ENCODE assay signal across 31 mouse cellular contexts in genomic region chr2:48564170-48564569, GRCm38 (mm10).
A peak's percentile ranks its signal among the peaks of the same experiment; 100 is the strongest.
DNase-seq lines count a peak whose midpoint lies in the region; ATAC-seq lines count a peak whose summit lies in the region.
"Had no signal": no experiment of that assay in that cellular context is flagged by ENCODE, and none has a peak within 500 bp of the region (broad histone marks: within the 10 kb centered on the region; RNA-seq: fewer than 3 reads in every experiment).

No protein-coding gene starts in this region.

- WGBS in forebrain, embryonic 15.5 days, result 77% methylated on average over 4 of the region's 4 CpGs
- WGBS in forebrain, embryonic 12.5 days, result 85% methylated on average over 4 of the region's 4 CpGs
- WGBS in stomach, embryonic 15.5 days, result 61% methylated on average over 4 of the region's 4 CpGs

- H3K4me1 ChIP-seq in forebrain, embryonic 15.5 days, result 0 out of 2 replicates have a peak, but pooled peaks cover 7% of the 10 kb centered on the region
- H3K4me1 ChIP-seq in forebrain, embryonic 12.5 days, result peaks cover 4% of the 10 kb centered on the region; the same call in 1 of the 2 replicates
- 0 out of 2 replicates have a peak, but pooled peaks cover 2% of the 10 kb centered on the region for H3K4me1 ChIP-seq in stomach, embryonic 15.5 days
- H3K4me1 ChIP-seq: hindbrain, embryonic 10.5 days; hindbrain, embryonic 15.5 days; limb, embryonic 10.5 days; liver, embryonic 13.5 days; neural tube, embryonic 12.5 days had no signal

- intact Hi-C loops in left cerebral cortex, postnatal 10 days (cut with DNase I), result no loop called here

- no peak overlapping the region for H3K4me2 ChIP-seq in forebrain, embryonic 15.5 days (replicated peaks)
- no peak overlapping the region for H3K4me2 ChIP-seq in forebrain, embryonic 12.5 days
- no peak overlapping the region for H3K4me2 ChIP-seq in stomach, embryonic 15.5 days
- H3K4me2 ChIP-seq: hindbrain, embryonic 15.5 days; limb, embryonic 15.5 days; liver, embryonic 13.5 days; midbrain, embryonic 11.5 days; neural tube, embryonic 12.5 days had no signal

- H3K9ac ChIP-seq in forebrain, embryonic 15.5 days (replicated peaks), result no peak overlapping the region
- H3K9ac ChIP-seq in forebrain, embryonic 12.5 days, result no peak overlapping the region
- H3K9ac ChIP-seq in stomach, embryonic 15.5 days, result no peak overlapping the region
- H3K9ac ChIP-seq: hindbrain, embryonic 15.5 days; limb, embryonic 15.5 days; liver, embryonic 13.5 days; neural tube, embryonic 12.5 days had no signal

- peak; percentile 27 to 36 for DNase-seq in left cerebral cortex, postnatal 10 days (ENCODE audit: extremely low spot score in 1 of 2, low spot score in 2 of 2)
- no peak for DNase-seq in left cerebral cortex, adult 8-10 months (ENCODE audit: low spot score in 2 of 2)
- peak; percentile 34 for DNase-seq in right cerebral cortex, postnatal 14 days
- no peak for DNase-seq in right cerebral cortex, adult 18-20 months
- no peak for DNase-seq in MN1 (ENCODE audit: low spot score)
- DNase-seq: adrenal gland, postnatal 14 days; cerebellum, adult 18-20 months; cerebellum, postnatal 10 days; gastrocnemius, postnatal 14 days; heart, postnatal 14 days; kidney, adult 9 months; kidney, postnatal 10 days; liver, embryonic 13.5 days; lung, adult 18-20 months; lung, postnatal 14 days; thymus, postnatal 14 days had no signal

- no peak overlapping the region for H3K27ac ChIP-seq in forebrain, embryonic 15.5 days (replicated peaks)
- no peak overlapping the region for H3K27ac ChIP-seq in forebrain, embryonic 12.5 days
- H3K27ac ChIP-seq in stomach, embryonic 15.5 days, result peak overlapping the region; percentile 49
- H3K27ac ChIP-seq: hindbrain, embryonic 10.5 days; hindbrain, embryonic 15.5 days; left cerebral cortex, adult 2 months; limb, embryonic 10.5 days; limb, embryonic 15.5 days; liver, embryonic 13.5 days; neural tube, embryonic 12.5 days had no signal

- H3K9me3 ChIP-seq in forebrain, embryonic 15.5 days, result no peaks in the 10 kb centered on the region
- no peaks in the 10 kb centered on the region for H3K9me3 ChIP-seq in forebrain, embryonic 12.5 days
- no peaks in the 10 kb centered on the region for H3K9me3 ChIP-seq in stomach, embryonic 15.5 days
- H3K9me3 ChIP-seq: G1E; hindbrain, embryonic 10.5 days; hindbrain, embryonic 15.5 days; limb, embryonic 10.5 days; limb, embryonic 15.5 days; liver, embryonic 13.5 days; neural tube, embryonic 12.5 days had no signal

- no peaks in the 10 kb centered on the region for H3K27me3 ChIP-seq in forebrain, embryonic 15.5 days
- no peaks in the 10 kb centered on the region for H3K27me3 ChIP-seq in forebrain, embryonic 12.5 days
- H3K27me3 ChIP-seq in stomach, embryonic 15.5 days (replicated peaks), result no peaks in the 10 kb centered on the region
- H3K27me3 ChIP-seq: hindbrain, embryonic 15.5 days; limb, embryonic 15.5 days; liver, embryonic 13.5 days; neural tube, embryonic 12.5 days; Patski had no signal

- H3K4me3 ChIP-seq in forebrain, embryonic 15.5 days, result no peak overlapping the region
- no peak overlapping the region for H3K4me3 ChIP-seq in forebrain, embryonic 12.5 days (replicated peaks)
- H3K4me3 ChIP-seq in stomach, embryonic 15.5 days (replicated peaks), result no peak overlapping the region
- H3K4me3 ChIP-seq: erythroblast, embryonic 14.5 days; hindbrain, embryonic 10.5 days; hindbrain, embryonic 15.5 days; left cerebral cortex, adult 2 months; limb, embryonic 10.5 days; limb, embryonic 15.5 days; liver, embryonic 13.5 days; myocyte; neural tube, embryonic 12.5 days had no signal

- peak; percentile 48; the same call in 1 of the 2 replicates for ATAC-seq in forebrain, embryonic 15.5 days (replicated peaks)
- no peak for ATAC-seq in forebrain, embryonic 12.5 days (ENCODE audit: low FRiP score)
- ATAC-seq in stomach, embryonic 15.5 days (ENCODE audit: insufficient read depth, low FRiP score, low read depth), result peak; percentile 7; the same call in 1 of the 2 replicates
- ATAC-seq: inflammation-experienced regulatory T-cells, adult 6 months; Patski had no signal

- H3K36me3 ChIP-seq in forebrain, embryonic 15.5 days, result no peaks in the 10 kb centered on the region
- H3K36me3 ChIP-seq in forebrain, embryonic 12.5 days (replicated peaks), result no peaks in the 10 kb centered on the region
- no peaks in the 10 kb centered on the region for H3K36me3 ChIP-seq in stomach, embryonic 15.5 days
- H3K36me3 ChIP-seq: G1E; hindbrain, embryonic 10.5 days; hindbrain, embryonic 15.5 days; limb, embryonic 10.5 days; limb, embryonic 15.5 days; liver, embryonic 13.5 days; neural tube, embryonic 12.5 days had no signal

Comparison
In these comparisons a context has a peak if more than half of its experiments do, and no peak if none do; other contexts are left out.
1. DNase-seq: peak in left cerebral cortex, postnatal 10 days (2 of 2) and right cerebral cortex, postnatal 14 days (single experiment); none in left cerebral cortex, adult 8-10 months (0 of 2), right cerebral cortex, adult 18-20 months (single experiment) and MN1 (single experiment).